Mouse (Mus musculus) gastrocnemius, postnatal 10 days (tissue): ENCODE measurements around the gene D7Ertd443e. TPM values are rescaled to one million over a fixed set of nuclear protein-coding genes. Genes with fewer than 3 reads are reported as not detected.

Source experiments
- DNase-seq: peaks from one replicate; pipeline ENCODE4 v3.0.0; 2021; ENCODE audit warnings: mixed read lengths
- total RNA-seq, 2 experiments: library from RNA; stranded (reverse); gene quantifications; 2 replicates each; pipeline ENCODE4 v1.2.3; 2021

D7Ertd443e gene
- total RNA-seq, 2 experiments from 2014 or later = not detected

GRCm38 (mm10) chr7:134227101-134227500, 158.4 kb downstream of the D7Ertd443e start:
- no peak for DNase-seq

DNA sequence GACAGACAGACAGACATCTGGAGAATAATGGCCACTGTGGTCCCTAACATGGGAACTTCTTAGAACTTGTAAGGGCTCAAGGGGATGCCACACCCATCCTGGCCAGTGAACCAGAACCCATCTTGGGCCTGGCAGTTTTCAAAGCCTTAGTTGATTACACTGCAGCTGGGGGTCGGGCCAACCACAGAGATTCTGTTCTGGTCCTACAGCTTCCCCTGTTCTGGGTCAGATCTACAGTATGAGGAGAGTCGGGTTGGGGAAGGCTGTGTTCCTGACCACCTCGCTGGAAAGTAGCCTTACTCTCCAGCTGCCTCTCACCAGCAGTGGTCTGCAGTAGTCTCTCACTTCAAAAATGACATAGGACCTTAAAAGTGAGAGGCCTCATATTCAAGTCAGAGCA, 159.2 kb downstream of the D7Ertd443e start:
- DNase-seq = no peak

DNA sequence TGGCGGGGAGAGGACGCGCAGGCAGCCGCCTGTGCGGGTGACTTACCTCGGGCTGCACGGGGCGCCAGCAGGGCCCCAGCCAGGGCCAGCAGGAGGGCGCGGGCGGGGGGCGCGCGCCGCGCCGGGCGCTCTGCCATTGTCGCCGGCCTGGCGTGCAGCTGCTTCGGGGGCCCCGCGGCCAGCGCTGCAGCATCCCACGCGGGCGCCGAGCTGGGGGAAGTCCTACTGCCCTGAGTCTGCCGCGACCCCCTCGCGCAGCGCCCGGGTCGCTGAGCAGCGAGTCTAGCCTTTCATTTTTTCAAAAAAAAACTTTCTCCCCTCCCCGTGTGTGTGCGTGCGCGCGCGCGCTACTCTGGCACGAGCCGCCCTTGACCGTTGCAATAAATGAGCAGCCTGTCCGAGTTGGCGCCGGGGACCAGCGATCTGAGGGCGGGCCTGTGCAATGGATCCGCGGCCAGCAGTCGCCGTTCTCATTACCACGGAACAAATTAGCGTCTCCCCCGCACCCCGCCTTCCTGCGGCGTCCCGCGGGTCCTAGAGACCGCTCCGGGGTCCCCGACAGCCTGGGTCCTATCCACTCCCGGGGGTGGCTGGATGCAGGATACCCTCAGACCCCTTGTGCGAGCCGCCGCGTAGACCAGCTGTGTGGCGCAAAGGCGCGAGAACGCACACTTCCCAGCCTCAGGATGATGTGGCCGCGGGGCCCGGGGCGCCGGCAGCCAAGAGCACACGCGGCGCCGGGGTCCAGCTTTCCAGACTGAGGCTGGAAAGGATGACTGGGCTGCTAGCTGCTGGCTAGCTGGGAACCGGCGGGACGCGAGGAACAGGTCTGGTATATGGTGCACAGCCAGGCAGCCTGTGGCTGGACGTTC, 160.5 kb downstream of the D7Ertd443e start:
- DNase-seq = peak; percentile 73

DNA sequence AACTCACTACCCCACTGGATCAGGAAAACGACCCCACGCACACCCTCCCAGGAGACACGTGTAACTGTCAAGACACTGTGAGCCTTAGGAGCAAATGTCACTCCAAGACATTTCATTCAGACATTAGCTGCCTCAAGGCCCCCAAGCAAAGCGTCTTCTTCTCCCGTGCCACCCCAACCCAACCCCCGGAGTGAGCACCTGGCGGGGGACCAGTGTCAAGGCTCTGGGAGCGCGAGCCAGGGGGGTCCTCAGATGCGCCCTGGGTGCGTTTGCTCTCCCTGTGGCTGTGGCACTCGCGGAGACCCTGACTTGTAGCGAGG, 161.1 kb downstream of the D7Ertd443e start:
- no peak for DNase-seq

DNA sequence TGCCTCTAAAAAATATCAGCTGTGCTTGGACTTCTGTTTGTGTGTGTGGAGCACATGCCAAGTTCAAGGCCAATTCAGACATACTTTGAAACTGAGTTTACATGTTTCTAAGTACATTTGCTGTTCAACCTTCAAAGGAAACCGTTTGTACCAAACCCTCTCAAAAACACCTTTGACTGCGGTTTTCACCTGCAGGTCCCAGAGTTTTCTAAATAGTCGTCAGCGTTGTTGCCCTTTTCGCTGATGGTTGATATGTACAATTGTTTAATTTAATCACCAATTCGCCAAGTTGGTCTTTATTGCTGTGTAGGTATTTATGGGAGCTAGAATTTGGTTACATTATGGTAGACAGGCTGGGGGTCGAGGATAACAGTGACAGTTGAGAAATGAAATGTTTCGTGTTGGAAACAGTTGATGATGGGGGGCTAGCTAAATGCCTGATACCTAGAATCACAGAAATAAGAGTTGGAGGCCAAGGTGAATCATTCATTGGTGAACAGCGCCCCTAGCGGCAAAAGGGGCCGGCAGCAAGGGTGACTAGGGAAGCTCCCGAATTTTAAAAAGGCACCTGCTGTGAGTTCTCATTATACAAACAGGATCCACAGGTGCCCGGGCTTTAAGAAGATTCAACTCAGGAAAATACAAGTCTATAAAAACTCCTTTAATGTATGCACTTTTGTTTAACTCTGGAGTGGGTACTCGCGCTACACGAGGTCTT, 161.9 kb downstream of the D7Ertd443e start:
- peak; percentile 90 for DNase-seq

Other genes starting within 250 kb of the D7Ertd443e start
- 10 to 100 TPM; 12.7 to 22.1 TPM for gene Adam12, start 153.5 kb downstream of the D7Ertd443e start, total RNA-seq